Mouse (Mus musculus) CD4-positive, CD25-positive, alpha-beta regulatory T cell, adult 9 weeks (primary cell): ENCODE measurements around the gene Qrich2. TPM values are rescaled to one million over a fixed set of nuclear protein-coding genes. Genes with fewer than 3 reads are reported as not detected.

Experiments
- polyA plus RNA-seq: library from polyadenylated mRNA; unstranded; fragments of 100-300 nt; shearing (Covaris generic); gene quantifications from one replicate; pipeline ENCODE4 v1.2.1, GENCODE M21; 2017

Qrich2 gene
- not detected for polyA plus RNA-seq

DNA sequence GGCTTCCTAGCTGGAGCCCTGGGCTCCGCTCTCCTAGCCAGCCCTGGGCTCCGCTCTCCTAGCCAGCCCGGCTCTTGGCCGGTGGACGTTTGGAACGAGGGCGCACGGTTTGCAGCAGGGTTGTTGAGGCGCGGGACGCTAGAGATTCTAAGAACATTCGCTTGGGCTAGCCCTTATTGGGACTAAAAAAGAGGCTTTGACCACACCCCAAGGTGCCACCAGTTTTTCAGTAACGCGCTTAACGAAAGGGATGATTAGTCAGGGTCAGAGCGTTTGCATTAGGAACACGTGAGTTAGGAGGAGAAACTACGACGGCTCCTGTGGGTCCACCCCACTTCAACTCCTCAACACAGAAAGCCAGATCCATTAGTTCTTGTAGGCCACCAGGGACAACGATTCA, at the start of gene Qrich2:
Gene Qrich2, minus strand, starts transcription at position 101 of the 400 bp plus-strand sequence.

GRCm38 (mm10) chr11:116493795-116494252, 27.8 kb upstream of the Qrich2 start, which contains the start of gene Prpsap1:
Prpsap1 (minus strand) TSS chr11:116494202.

GRCm38 (mm10) chr11:116433356-116434286, 32.4 kb downstream of the Qrich2 start, which contains the start of gene Ubald2:
Ubald2 (plus strand) TSS chr11:116434094.

DNA sequence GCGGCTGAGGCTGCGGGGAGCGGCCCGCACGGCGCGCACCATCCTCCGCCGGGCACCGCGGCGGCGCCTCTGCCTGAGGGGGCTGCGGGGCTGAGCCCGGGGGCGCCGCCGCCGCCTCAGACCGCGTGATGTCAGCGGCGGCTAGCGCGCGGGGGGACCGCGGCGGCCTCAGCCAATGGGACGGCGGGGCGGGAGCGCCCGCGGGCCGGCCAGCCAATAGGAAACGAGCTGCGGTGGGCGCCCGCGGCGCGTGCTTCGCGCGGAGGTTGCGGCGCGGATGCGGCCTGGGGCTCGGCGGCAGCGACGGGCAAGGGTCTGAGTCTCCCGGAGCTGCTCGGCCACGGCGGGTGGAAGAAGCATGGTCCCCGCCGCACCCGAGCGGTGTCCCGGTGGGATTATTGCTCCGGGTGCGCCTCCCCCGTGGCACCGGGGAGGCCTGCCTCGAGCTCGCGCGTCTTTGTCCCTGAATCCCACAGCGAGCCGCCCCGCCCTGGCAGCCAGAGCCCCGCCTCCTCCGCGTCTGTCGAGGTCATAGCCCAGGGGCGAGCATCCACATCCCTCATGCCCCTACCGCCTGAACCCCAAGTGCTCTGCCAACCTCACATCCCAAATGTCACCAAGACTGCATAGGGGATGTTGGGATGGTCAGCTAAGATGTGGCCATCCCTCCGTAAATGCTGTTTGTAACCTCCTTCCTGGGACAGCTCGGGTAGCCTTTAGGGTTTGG, 53.0 kb downstream of the Qrich2 start, which contains the start of gene Rnf157:
Gene Rnf157, minus strand, starts transcription at position 129 of the 727 bp plus-strand sequence.

Other genes starting within 250 kb of the Qrich2 start
- gene Evpl, start 228.2 kb downstream of the Qrich2 start, polyA plus RNA-seq, result 0.09 TPM
- gene Srp68, start 192.0 kb downstream of the Qrich2 start, polyA plus RNA-seq, result 88.0 TPM
- not detected for gene Galr2, start 185.3 kb downstream of the Qrich2 start, polyA plus RNA-seq
- gene Exoc7, start 159.0 kb downstream of the Qrich2 start, polyA plus RNA-seq, result 113 TPM
- not detected for gene Foxj1, start 130.8 kb downstream of the Qrich2 start, polyA plus RNA-seq
- 2.4 TPM for gene Rnf157, start 53.2 kb downstream of the Qrich2 start, polyA plus RNA-seq
- 25.0 TPM for gene Ubald2, start 32.1 kb downstream of the Qrich2 start, polyA plus RNA-seq
- 22.5 TPM for gene Prpsap1, start 28.0 kb upstream of the Qrich2 start, polyA plus RNA-seq
- gene Sphk1, start 64.7 kb upstream of the Qrich2 start, polyA plus RNA-seq, result not detected
- gene Ube2o, start 115.2 kb upstream of the Qrich2 start, polyA plus RNA-seq, result 1.9 TPM
- gene Aanat, start 120.2 kb upstream of the Qrich2 start, polyA plus RNA-seq, result not detected
- 16.7 TPM for gene Rhbdf2, start 160.8 kb upstream of the Qrich2 start, polyA plus RNA-seq
- gene Prcd, start 187.3 kb upstream of the Qrich2 start, polyA plus RNA-seq, result not detected
- not detected for gene Cygb, start 188.1 kb upstream of the Qrich2 start, polyA plus RNA-seq